Mouse (Mus musculus) cortical plate, adult 2 months (tissue): Measurements from ENCODE around the gene Grin3b.

ENCODE experiments used
- CTCF ChIP-seq: fragments of 200-500 bp; IDR thresholded peaks from 2 replicates; pipeline ENCODE4 v1.5.1; 2011; ENCODE audit warnings: mild to moderate bottlenecking, control low read depth, low read length; ENCODE audit not compliant: insufficient read depth; ENCODE audit errors: extremely low read depth
- POLR2A ChIP-seq: fragments of 200-500 bp; IDR thresholded peaks from 2 replicates; pipeline ENCODE4 v1.6.1; 2011; ENCODE audit warnings: mild to moderate bottlenecking, low read length, control low read depth; ENCODE audit not compliant: insufficient read depth; ENCODE audit errors: extremely low read depth

DNA sequence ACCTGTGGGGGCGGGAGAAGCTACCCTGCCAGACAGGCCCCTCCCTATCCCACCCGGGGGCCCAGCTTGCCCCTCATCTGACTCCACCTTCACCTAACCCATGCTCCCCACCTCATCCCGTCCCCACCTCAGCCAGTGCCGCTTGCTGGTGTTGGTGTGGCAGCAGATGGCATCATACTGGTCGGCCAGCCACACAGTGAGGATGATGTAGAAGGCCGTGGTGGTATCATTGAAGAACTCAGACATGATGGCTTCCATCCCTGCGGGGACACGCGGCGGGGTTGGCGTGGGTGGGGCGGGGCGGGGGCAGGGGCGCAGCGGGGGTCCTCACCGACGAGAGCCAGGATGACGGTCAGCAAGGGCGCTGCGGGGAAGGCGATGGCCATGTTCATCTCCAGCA is 7.5 kb downstream of the Grin3b start:
- TF ChIP-seq CTCF (no peak), POLR2A (no peak)
